Mouse (Mus musculus) lung, embryonic 15.5 days (tissue): ENCODE data around the gene Nxf2. TPM values are rescaled to one million over a fixed set of nuclear protein-coding genes. Genes with fewer than 3 reads are reported as not detected.
A peak's percentile ranks its signal among the peaks of the same experiment; 100 is the strongest.
"Not testable (repeated sequence)": the region's sequence is repeated elsewhere in the genome, so short reads cannot be mapped to it uniquely, and the experiment has no call there.

Experiments
- ATAC-seq: fragments of 200-750 bp; cut with Nextera tagmentation; 2 replicates; pipeline ENCODE4 v1.8.0; 2017; ENCODE audit warnings: moderate number of reproducible peaks, borderline replicate concordance; ENCODE audit not compliant: low FRiP score, low TSS enrichment; ENCODE audit errors: extremely low read depth
- H3K27ac ChIP-seq: fragments of 300-500 bp; sonication (generic); 2 replicates; pipeline ENCODE4 v1.5.1; 2015; ENCODE audit warnings: moderate library complexity, mild to moderate bottlenecking, inconsistent platforms
- H3K27me3 ChIP-seq: fragments of 300-500 bp; sonication (generic); 2 replicates; pipeline ENCODE4 v1.6.1; 2015; ENCODE audit warnings: inconsistent platforms
- H3K36me3 ChIP-seq: fragments of 300-500 bp; sonication (generic); 2 replicates; pipeline ENCODE4 v1.6.1; 2015; ENCODE audit warnings: inconsistent platforms
- H3K4me1 ChIP-seq: fragments of 300-500 bp; sonication (generic); 2 replicates; pipeline ENCODE4 v1.6.1; 2015; ENCODE audit warnings: inconsistent platforms
- H3K4me2 ChIP-seq: fragments of 300-500 bp; sonication (generic); 2 replicates; pipeline ENCODE4 v1.6.1; 2015; ENCODE audit warnings: inconsistent platforms, mild to moderate bottlenecking, moderate library complexity
- H3K4me3 ChIP-seq: fragments of 300-500 bp; sonication (generic); 2 replicates; pipeline ENCODE4 v1.5.1; 2015; ENCODE audit warnings: mild to moderate bottlenecking, inconsistent platforms
- H3K9ac ChIP-seq: fragments of 300-500 bp; sonication (generic); 2 replicates; pipeline ENCODE4 v1.6.1; 2015; ENCODE audit warnings: inconsistent platforms
- H3K9me3 ChIP-seq: fragments of 300-500 bp; sonication (generic); 2 replicates; pipeline ENCODE4 v1.6.1; 2016; ENCODE audit warnings: inconsistent platforms
- WGBS: fragments of 180-500 bp; shearing (Covaris S2); methylation state at CpG from one replicate; pipeline ENCODE4 v1.1.7; 2015; 5-methylcytosine and 5-hydroxymethylcytosine counted together
- polyA plus RNA-seq: library from polyadenylated mRNA; unstranded; fragments of >200 nt; fragmentation: Nextera tagmentation; extraction: Ambion mirVana; gene quantifications from 2 replicates; pipeline ENCODE4 v1.2.1, GENCODE M21; 2015

Gene Nxf2
- polyA plus RNA-seq, 1 experiment from 2014 or later = 0.93 TPM

DNA sequence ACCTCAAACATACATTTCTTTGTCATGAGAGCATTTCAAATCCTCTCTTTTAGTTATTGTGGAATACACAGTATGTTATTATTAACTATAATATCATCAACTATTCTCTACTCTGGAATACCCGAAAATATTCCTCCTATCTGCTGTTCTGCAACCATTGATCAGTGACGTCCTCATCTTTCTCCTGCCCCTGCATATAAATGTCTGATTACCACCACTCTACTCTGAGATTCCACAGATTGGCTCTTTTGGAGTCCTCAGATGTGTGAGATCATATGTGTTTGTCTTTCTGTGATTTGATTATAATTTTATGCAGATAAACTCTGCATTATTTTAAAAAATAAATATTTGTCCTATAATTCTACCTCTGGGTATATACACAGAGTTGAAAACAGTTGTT, 48.8 kb downstream of the Nxf2 start:
- no peaks in the 10 kb centered on the region for H3K27me3 ChIP-seq
- H3K9ac ChIP-seq = no peak overlapping the region
- no peaks in the 10 kb centered on the region for H3K4me1 ChIP-seq
- no peak overlapping the region for H3K27ac ChIP-seq
- 60% methylated on average over 2 of the region's 2 CpGs for WGBS
- H3K4me2 ChIP-seq = no peak overlapping the region
- H3K4me3 ChIP-seq = no peak overlapping the region
- H3K36me3 ChIP-seq = no peaks in the 10 kb centered on the region
- ATAC-seq = no peak
- no peaks in the 10 kb centered on the region for H3K9me3 ChIP-seq

DNA sequence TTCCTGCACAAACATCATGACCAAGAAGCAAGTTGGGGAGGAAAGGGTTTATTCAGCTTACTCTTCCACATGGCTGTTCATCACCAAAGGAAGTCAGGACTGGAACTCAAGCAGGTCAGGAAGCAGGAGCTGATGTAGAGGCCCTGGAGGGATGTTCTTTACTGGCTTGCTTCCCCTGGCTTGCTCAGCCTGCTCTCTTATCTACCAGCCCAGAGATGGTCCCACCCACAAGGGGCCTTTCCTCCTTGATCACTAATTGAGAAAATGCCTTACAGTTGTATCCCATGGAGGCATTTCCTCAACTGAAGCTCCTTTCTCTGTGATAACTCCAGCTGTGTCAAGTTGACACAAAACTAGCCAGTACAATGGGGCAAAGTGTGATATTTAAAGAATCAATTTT, 49.2 kb downstream of the Nxf2 start:
- not testable (repeated sequence) for H3K4me1 ChIP-seq, ATAC-seq, H3K27ac ChIP-seq

DNA sequence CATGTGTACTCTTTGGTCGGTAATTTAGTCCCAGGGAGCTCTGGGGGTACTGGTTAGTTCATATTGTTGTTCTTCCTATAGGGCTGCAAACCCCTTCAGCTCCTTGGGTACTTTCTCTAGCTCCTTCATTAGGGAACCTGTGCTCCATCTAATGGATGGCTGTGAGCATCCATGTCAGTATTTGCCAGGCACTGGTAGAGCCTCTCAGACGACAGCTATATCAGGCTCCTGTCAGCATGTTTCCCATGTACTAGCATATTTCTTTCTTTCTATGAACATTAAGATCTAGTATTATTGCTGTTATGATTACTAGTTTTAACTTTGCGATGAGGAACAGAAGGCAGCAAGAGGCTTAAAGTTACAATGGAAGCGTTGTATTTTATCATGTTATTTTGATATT, 49.7 kb downstream of the Nxf2 start:
- no peaks in the 10 kb centered on the region for H3K4me1 ChIP-seq
- no peak overlapping the region for H3K4me3 ChIP-seq
- no peak overlapping the region for H3K27ac ChIP-seq
- H3K36me3 ChIP-seq = no peaks in the 10 kb centered on the region
- WGBS = 55% methylated on average over 4 of the region's 4 CpGs
- no peaks in the 10 kb centered on the region for H3K9me3 ChIP-seq
- H3K9ac ChIP-seq = no peak overlapping the region
- no peak for ATAC-seq
- H3K4me2 ChIP-seq = no peak overlapping the region
- H3K27me3 ChIP-seq = no peaks in the 10 kb centered on the region

More for the DNA sequence above, 49.2 kb downstream of the Nxf2 start:
- H3K27me3 ChIP-seq, H3K4me3 ChIP-seq, H3K36me3 ChIP-seq, H3K4me2 ChIP-seq, H3K9ac ChIP-seq, H3K9me3 ChIP-seq: not testable (repeated sequence)

DNA sequence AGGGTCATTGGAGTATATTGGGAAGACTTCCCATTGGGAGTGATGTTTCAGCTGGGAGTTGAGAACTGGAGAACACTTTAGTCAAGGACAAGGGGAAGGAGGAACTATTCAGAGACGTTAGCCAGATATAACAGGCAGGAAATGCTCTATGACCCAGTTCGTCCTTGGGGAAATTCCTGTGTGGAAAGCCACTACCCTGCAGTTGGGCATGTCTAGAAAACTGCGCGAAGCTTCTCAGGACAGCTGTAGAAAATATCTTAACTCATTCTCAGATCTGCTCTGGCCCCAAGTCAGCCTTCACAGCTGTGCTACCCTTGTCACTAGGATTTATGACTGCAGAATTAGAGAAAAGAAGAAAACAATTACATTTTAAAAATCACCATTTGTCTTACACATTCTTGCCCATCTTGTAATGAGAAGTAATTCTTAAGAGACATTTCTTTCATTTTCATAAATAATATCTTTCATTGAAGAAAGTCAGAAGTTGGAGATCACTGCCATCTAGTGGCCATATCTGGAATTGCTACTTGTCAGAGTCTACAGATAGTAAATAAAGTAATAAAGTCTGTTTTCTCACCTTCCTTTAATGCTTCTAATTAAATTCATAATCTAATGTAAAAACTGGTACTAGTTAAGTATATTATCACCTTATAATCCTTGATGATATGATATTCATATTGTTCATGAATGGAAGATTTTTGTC, 51.2 kb downstream of the Nxf2 start:
- peak; percentile 23; the same call in 1 of the 2 replicates for ATAC-seq
- H3K4me3 ChIP-seq = no peak overlapping the region
- no peaks in the 10 kb centered on the region for H3K9me3 ChIP-seq
- no peak overlapping the region for H3K9ac ChIP-seq
- no peaks in the 10 kb centered on the region for H3K4me1 ChIP-seq
- 7% methylated on average over 4 of the region's 4 CpGs for WGBS
- H3K4me2 ChIP-seq = peak overlapping the region; percentile 34; the same call in 1 of the 2 replicates
- H3K27me3 ChIP-seq = no peaks in the 10 kb centered on the region
- H3K36me3 ChIP-seq = no peaks in the 10 kb centered on the region
- H3K27ac ChIP-seq = 0 out of 2 replicates have a peak overlapping the region, but pooled peaks have one; percentile 1

DNA sequence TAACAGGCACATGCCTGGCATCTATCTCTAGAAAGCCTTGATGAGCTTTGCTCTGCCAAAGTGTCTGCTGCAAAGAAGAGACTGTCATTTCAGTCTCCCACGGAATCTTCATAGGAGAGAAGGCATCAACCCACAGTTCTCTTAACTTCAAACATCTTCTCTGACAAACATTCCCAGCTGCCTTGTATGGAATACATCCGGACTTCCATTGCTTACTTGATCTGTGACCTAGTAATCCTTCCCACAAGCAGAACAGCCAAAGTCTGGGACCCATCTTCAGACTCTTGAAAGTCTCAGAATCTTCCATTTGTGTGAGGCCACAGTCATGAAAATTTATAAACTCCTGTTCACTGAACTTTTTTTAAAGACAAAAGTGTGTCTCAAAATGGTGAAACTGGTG, 51.7 kb downstream of the Nxf2 start:
- peak; percentile 55; the same call in 1 of the 2 replicates for ATAC-seq
- H3K36me3 ChIP-seq = no peaks in the 10 kb centered on the region
- H3K9ac ChIP-seq = no peak overlapping the region
- no peak overlapping the region for H3K4me3 ChIP-seq
- H3K4me1 ChIP-seq = no peaks in the 10 kb centered on the region
- WGBS = 34% methylated on average over 2 of the region's 2 CpGs
- 0 out of 2 replicates have a peak overlapping the region, but pooled peaks have one; percentile 1 for H3K27ac ChIP-seq
- H3K9me3 ChIP-seq = no peaks in the 10 kb centered on the region
- no peak overlapping the region; the same call in 1 of the 2 replicates for H3K4me2 ChIP-seq
- H3K27me3 ChIP-seq = no peaks in the 10 kb centered on the region

DNA sequence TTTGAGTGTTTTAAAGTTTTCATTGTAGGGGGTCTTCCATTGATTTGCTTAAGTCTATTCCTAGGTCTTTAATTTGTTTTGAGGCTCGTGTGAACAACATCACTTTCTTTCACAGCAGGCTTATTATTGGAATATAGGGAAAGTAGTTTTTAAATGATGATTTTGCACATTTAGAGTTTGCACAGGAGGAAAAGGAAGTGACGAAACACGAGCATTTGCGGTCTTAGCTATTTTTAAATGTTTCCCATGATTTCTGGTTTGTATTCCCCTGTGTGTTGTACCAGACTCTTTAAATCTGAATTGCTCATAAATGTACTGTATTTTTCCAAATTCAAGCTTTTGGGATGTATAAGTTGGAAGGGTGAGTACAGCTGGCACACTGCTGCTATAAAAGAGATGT, 54.2 kb downstream of the Nxf2 start:
- 78% methylated on average over 4 of the region's 4 CpGs for WGBS

More for the DNA sequence above, 54.2 kb downstream of the Nxf2 start:
- Histone ChIP-seq H3K9ac (no peak overlapping the region), H3K4me3 (no peak overlapping the region), H3K4me2 (no peak overlapping the region), H3K27ac (no peak overlapping the region), H3K9me3 (no peaks in the 10 kb centered on the region), H3K4me1 (no peaks in the 10 kb centered on the region), H3K27me3 (no peaks in the 10 kb centered on the region), H3K36me3 (no peaks in the 10 kb centered on the region)
- no peak for ATAC-seq

Other genes with a start within 250 kb of the Nxf2 start
- gene Armcx1, start 246.8 kb downstream of the Nxf2 start, polyA plus RNA-seq = 49.0 and 52.6 TPM in 2 replicates
- gene Armcx6, start 213.3 kb downstream of the Nxf2 start, polyA plus RNA-seq = 20.9 TPM in 2 replicates
- 73.5 and 74.6 TPM in 2 replicates for gene Armcx3, start 208.2 kb downstream of the Nxf2 start, polyA plus RNA-seq
- 67.6 and 71.3 TPM in 2 replicates for gene Armcx2, start 155.5 kb downstream of the Nxf2 start, polyA plus RNA-seq
- 5.4 and 5.5 TPM in 2 replicates for gene Zmat1, start 44.5 kb upstream of the Nxf2 start, polyA plus RNA-seq
- not detected in 2 replicates for gene Gm15023, start 212.9 kb upstream of the Nxf2 start, polyA plus RNA-seq
- gene Tceal6, start 245.9 kb upstream of the Nxf2 start, polyA plus RNA-seq = 1.1 and 2.0 TPM in 2 replicates